Mouse (Mus musculus): ENCODE measurements around the gene Gabrb1. TPM values are rescaled to one million over a fixed set of nuclear protein-coding genes. Genes with fewer than 3 reads are reported as not detected.

The Gabrb1 gene
- polyA plus RNA-seq, 1 experiment from 2014 or later = 24.8 TPM

DNA sequence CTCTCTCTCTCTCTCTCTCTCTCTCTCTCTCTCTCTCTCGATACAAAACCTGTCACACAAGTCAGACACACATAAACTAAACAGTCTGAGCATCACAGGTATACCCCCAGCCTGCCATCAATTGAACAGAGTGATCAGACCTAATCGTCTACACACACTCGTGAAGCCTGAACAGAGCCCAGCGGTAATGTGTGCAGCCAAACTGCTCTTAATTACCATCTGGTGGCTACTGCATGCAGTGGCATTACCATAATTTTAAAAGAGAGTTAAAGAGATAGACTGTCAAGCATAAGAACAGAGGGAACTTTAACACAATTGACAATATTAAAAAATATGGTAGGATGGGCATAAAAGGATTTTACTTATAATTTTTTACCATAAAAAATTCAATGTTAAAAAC lies 7.7 kb downstream of the Gabrb1 start:
- no peak overlapping the region for H3K4me2 ChIP-seq (ENCODE audit: low read length)
- ATAC-seq = peak; percentile 92
- H3K4me1 ChIP-seq (replicated peaks; ENCODE audit: control insufficient read depth, insufficient read depth, low read length) = no peaks in the 10 kb centered on the region; the same call in 1 of the 2 replicates
- H3K27me3 ChIP-seq (replicated peaks; ENCODE audit: control insufficient read depth, insufficient read depth, low read length) = no peaks in the 10 kb centered on the region
- no peak overlapping the region for H3K9ac ChIP-seq (replicated peaks; ENCODE audit: low read depth, low read length)
- H3K27ac ChIP-seq (ENCODE audit: low read length) = no peak overlapping the region
- H3K9me3 ChIP-seq (ENCODE audit: control insufficient read depth, low read length) = no peaks in the 10 kb centered on the region
- H3K4me3 ChIP-seq (replicated peaks; ENCODE audit: low read length) = no peak overlapping the region
- WGBS = 15% methylated on average over 4 of the region's 4 CpGs
- H3K36me3 ChIP-seq (ENCODE audit: control insufficient read depth, insufficient read depth) = no peaks in the 10 kb centered on the region

DNA sequence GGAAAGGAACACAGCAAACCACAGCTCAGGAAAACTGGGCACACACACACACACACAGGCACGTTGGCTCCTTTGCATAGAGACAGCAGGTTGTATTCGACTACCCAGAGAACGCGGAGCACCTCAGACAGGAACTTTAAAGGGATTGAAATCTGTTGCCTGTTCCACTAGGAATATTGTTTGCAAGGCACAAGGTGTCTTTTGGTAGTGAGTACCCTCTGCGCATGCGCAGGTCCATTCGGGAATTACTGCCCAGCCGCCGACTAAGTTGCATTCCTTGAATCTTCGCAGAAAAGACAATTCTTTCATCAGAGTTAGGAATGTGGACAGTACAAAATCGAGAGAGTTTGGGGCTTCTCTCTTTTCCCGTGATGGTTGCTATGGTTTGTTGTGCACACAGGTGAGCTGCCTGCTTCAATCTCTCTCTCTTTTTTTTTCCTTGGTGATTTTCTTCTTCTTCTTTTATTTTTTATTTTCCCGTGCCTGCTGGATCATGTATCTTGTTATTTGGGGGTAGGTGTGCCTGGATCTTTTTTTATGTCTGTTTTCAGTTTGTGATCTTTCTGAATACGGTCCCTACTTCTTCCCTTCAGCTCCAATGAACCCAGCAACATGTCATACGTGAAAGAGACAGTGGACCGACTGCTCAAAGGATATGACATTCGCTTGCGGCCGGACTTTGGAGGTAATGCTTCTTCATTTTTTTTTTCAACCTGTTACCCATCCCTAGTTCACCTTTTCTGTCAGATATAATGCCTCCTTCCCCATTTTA lies 42.0 kb downstream of the Gabrb1 start:
- Histone ChIP-seq H3K4me2 (ENCODE audit: low read length) (peak overlapping the region; percentile 81), H3K27me3 (replicated peaks; ENCODE audit: control insufficient read depth, insufficient read depth, low read length) (no peaks in the 10 kb centered on the region), H3K27ac (ENCODE audit: low read length) (no peak overlapping the region), H3K36me3 (ENCODE audit: control insufficient read depth, insufficient read depth) (no peaks in the 10 kb centered on the region), H3K4me3 (replicated peaks; ENCODE audit: low read length) (peak overlapping the region; percentile 52), H3K9ac (replicated peaks; ENCODE audit: low read depth, low read length) (peak overlapping the region; percentile 45), H3K4me1 (replicated peaks; ENCODE audit: control insufficient read depth, insufficient read depth, low read length) (peaks cover 7% of the 10 kb centered on the region), H3K9me3 (ENCODE audit: control insufficient read depth, low read length) (no peaks in the 10 kb centered on the region)
- ATAC-seq = peak; percentile 16; the same call in 1 of the 2 replicates
- WGBS = under 1% methylated on average over 19 of the region's 19 CpGs

DNA sequence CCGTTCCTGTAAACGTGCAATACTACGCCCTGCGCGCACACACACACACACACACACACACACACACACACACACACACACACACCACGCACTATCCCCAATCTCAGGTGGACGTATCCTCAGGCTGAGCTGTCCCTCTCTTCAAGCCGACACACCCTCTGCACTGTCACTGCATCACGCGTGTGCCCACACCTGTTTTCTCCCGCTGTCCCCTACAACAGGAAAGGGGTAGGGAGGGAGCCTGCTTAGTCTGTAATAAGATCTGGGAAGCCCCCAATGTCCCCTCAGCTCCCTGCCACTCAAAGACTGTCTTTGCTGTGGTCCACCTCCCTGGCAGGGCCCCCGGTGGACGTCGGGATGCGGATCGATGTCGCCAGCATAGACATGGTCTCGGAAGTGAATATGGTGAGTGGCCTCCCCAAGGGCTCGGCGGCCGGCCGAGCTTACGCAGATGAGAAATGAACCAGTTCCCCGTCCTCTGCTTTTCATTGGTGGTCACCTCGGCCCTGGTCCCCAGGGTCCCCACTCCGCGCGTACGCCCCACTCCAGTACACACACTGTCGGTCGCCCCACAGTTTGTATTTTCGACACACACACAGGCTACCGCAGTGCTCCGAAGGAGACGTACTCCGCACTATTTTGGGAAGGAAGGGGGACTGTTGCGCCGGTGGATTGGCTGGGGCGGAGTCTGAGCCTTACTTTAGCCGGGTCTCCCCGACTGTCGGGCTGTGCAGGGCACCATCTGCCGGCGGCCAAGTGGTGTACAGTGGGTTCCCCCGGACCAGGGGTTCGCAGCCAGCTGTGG lies 42.8 kb downstream of the Gabrb1 start:
- H3K27me3 ChIP-seq (replicated peaks; ENCODE audit: control insufficient read depth, insufficient read depth, low read length) = no peaks in the 10 kb centered on the region
- peak; percentile 93 for ATAC-seq
- WGBS = 2% methylated on average over 46 of the region's 46 CpGs
- peak overlapping the region; percentile 81 for H3K4me2 ChIP-seq (ENCODE audit: low read length)
- no peaks in the 10 kb centered on the region for H3K9me3 ChIP-seq (ENCODE audit: control insufficient read depth, low read length)
- peak overlapping the region; percentile 45 for H3K9ac ChIP-seq (replicated peaks; ENCODE audit: low read depth, low read length)
- peak overlapping the region; percentile 52 for H3K4me3 ChIP-seq (replicated peaks; ENCODE audit: low read length)
- peaks cover 7% of the 10 kb centered on the region for H3K4me1 ChIP-seq (replicated peaks; ENCODE audit: control insufficient read depth, insufficient read depth, low read length)
- peak overlapping the region; percentile 39; the same call in 1 of the 2 replicates for H3K27ac ChIP-seq (ENCODE audit: low read length)
- no peaks in the 10 kb centered on the region for H3K36me3 ChIP-seq (ENCODE audit: control insufficient read depth, insufficient read depth)

DNA sequence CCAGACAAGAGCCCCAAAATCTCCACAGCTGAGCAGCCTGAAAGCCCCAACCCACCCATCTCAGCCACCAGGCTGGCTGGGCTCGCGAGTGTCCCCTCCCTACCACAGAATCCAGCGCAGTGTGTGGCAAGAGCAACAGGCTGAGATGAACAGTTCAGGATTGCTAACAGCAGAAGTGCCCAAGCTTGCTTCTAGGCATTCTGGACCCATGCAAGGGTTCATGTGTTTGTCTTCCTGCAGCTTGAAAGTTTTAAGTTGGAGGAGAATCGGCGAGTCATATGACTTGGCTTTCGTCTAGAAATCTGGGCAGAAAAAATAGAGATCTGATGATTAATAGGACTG lies 43.3 kb downstream of the Gabrb1 start:
- no peak; the same call in 1 of the 2 replicates for ATAC-seq
- no peaks in the 10 kb centered on the region for H3K36me3 ChIP-seq (ENCODE audit: control insufficient read depth, insufficient read depth)
- peak overlapping the region; percentile 52 for H3K4me3 ChIP-seq (replicated peaks; ENCODE audit: low read length)
- peak overlapping the region; percentile 45 for H3K9ac ChIP-seq (replicated peaks; ENCODE audit: low read depth, low read length)
- no peaks in the 10 kb centered on the region for H3K27me3 ChIP-seq (replicated peaks; ENCODE audit: control insufficient read depth, insufficient read depth, low read length)
- H3K9me3 ChIP-seq (ENCODE audit: control insufficient read depth, low read length) = no peaks in the 10 kb centered on the region
- H3K4me2 ChIP-seq (ENCODE audit: low read length) = peak overlapping the region; percentile 81
- WGBS = 1% methylated on average over 6 of the region's 6 CpGs
- no peak overlapping the region for H3K27ac ChIP-seq (ENCODE audit: low read length)
- H3K4me1 ChIP-seq (replicated peaks; ENCODE audit: control insufficient read depth, insufficient read depth, low read length) = peaks cover 7% of the 10 kb centered on the region

DNA sequence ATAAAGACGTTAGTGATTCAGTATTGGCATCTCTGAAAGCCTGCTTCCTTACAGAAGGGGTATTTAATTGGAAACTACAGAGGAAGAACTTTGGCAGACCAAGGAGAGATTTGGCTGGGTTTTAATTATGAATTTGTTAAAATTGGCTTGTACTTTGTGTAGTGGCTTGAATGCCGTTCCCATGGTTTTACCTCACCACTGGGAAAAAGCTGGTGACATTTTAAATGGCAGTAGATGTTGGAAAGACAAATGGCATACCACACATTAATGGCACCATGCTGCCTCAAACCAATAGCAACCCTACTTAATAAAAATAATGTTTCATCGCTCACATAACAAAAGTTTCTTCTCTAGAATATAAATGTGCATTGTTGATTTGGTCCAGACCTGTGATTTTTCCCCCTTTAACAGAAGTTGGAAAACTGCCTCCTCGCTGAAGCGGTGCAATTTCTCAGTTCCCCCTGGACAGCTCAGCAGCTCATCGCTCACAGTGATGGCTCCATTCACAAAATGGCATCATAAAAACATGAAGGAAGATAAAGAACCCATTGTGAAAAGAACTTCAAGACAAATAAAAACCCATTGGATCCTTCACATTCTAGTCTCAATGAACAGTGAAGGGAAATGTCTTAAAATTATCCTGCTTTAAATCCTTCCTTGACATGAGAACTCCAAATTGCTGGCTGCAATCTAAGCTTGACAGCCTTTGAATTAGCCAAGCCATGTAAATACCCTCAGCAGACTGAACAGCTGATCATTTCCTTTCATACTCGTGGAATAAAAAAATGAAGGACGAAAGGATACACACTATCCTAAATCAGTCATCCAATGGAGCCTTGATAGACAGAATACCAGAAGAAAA lies 75.2 kb downstream of the Gabrb1 start:
- peak; percentile 93 for ATAC-seq
- 48% methylated on average over 8 of the region's 8 CpGs for WGBS

DNA sequence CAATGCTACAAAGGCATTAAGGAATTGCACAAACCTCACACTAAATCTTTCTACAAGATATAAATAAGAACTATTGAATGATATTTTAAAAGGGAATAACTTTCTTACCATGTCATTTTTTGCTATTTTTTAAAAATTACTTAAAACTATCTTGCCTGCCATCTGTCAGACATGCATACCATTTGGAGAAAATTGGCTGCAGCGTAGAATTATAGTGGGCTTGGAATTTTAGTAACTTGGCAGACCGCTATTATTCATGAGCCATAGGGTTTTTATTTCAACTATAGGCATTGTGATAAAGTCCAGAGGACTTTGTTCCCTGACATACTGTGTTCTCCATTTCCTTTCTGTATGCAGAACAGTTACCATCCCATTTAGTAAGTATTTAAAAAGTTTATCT lies 89.5 kb downstream of the Gabrb1 start:
- Histone ChIP-seq H3K36me3 (ENCODE audit: control insufficient read depth, insufficient read depth) (no peaks in the 10 kb centered on the region), H3K27me3 (replicated peaks; ENCODE audit: control insufficient read depth, insufficient read depth, low read length) (no peaks in the 10 kb centered on the region), H3K4me2 (ENCODE audit: low read length) (no peak overlapping the region), H3K9me3 (ENCODE audit: control insufficient read depth, low read length) (no peaks in the 10 kb centered on the region), H3K4me1 (replicated peaks; ENCODE audit: control insufficient read depth, insufficient read depth, low read length) (no peaks in the 10 kb centered on the region), H3K4me3 (replicated peaks; ENCODE audit: low read length) (no peak overlapping the region), H3K27ac (ENCODE audit: low read length) (no peak overlapping the region), H3K9ac (replicated peaks; ENCODE audit: low read depth, low read length) (no peak overlapping the region)
- 61% methylated on average over 2 of the region's 2 CpGs for WGBS
- peak; percentile 62; the same call in 1 of the 2 replicates for ATAC-seq

More for the DNA sequence above, 75.2 kb downstream of the Gabrb1 start:
- Histone ChIP-seq H3K36me3 (ENCODE audit: control insufficient read depth, insufficient read depth) (no peaks in the 10 kb centered on the region), H3K4me3 (replicated peaks; ENCODE audit: low read length) (no peak overlapping the region), H3K9me3 (ENCODE audit: control insufficient read depth, low read length) (no peaks in the 10 kb centered on the region), H3K9ac (replicated peaks; ENCODE audit: low read depth, low read length) (no peak overlapping the region), H3K27me3 (replicated peaks; ENCODE audit: control insufficient read depth, insufficient read depth, low read length) (no peaks in the 10 kb centered on the region), H3K4me1 (replicated peaks; ENCODE audit: control insufficient read depth, insufficient read depth, low read length) (0 out of 2 replicates have a peak, but pooled peaks cover 3% of the 10 kb centered on the region), H3K4me2 (ENCODE audit: low read length) (no peak overlapping the region), H3K27ac (ENCODE audit: low read length) (peak overlapping the region; percentile 54)

DNA sequence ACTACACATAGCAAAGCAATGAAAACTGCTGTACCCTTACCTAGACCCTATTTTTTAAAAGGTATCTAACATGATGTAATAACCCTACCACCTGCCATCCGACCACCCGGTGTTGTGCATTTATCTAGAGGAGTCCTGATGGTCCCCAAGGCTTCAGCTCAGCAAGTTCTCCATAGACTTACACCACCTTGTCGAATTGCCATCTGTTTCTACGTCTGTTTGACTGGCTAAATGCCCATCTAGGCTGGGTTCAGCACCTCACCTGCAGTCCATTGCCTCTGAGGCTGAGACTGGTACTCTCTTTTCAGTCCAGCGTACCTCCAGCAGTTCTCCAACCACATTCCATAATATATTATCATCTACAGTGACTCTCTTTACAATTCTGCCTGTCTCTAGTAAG lies 96.1 kb downstream of the Gabrb1 start:
- no peaks in the 10 kb centered on the region for H3K4me1 ChIP-seq (replicated peaks; ENCODE audit: control insufficient read depth, insufficient read depth, low read length)
- H3K4me3 ChIP-seq (replicated peaks; ENCODE audit: low read length) = no peak overlapping the region
- H3K9ac ChIP-seq (replicated peaks; ENCODE audit: low read depth, low read length) = no peak overlapping the region
- no peak overlapping the region for H3K27ac ChIP-seq (ENCODE audit: low read length)
- no peaks in the 10 kb centered on the region for H3K36me3 ChIP-seq (ENCODE audit: control insufficient read depth, insufficient read depth)
- no peaks in the 10 kb centered on the region for H3K9me3 ChIP-seq (ENCODE audit: control insufficient read depth, low read length)
- H3K27me3 ChIP-seq (replicated peaks; ENCODE audit: control insufficient read depth, insufficient read depth, low read length) = no peaks in the 10 kb centered on the region
- ATAC-seq = no peak
- H3K4me2 ChIP-seq (ENCODE audit: low read length) = no peak overlapping the region
- 77% methylated on average over 5 of the region's 5 CpGs for WGBS

DNA sequence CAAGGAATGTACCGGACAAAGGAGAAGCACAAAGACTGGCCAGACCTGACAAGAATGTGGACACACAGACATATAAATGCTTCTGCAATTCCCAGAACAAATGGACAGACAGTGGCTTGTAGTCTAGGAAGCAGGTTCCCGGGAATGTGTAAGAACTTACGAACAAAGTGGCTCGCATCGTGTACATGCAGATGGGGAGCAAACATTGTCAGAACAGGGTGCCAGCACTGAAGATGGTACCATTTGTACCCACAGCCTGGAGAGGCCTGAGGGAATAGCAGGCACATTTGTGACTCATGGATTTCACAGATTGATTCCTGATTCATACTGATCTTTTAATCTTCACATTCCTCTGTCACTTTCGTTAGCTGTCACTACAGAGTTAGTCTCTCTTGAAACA lies 103.2 kb downstream of the Gabrb1 start:
- Histone ChIP-seq H3K4me3 (replicated peaks; ENCODE audit: low read length) (no peak overlapping the region), H3K9ac (replicated peaks; ENCODE audit: low read depth, low read length) (no peak overlapping the region), H3K4me2 (ENCODE audit: low read length) (no peak overlapping the region), H3K27me3 (replicated peaks; ENCODE audit: control insufficient read depth, insufficient read depth, low read length) (no peaks in the 10 kb centered on the region), H3K27ac (ENCODE audit: low read length) (no peak overlapping the region), H3K4me1 (replicated peaks; ENCODE audit: control insufficient read depth, insufficient read depth, low read length) (no peaks in the 10 kb centered on the region), H3K36me3 (ENCODE audit: control insufficient read depth, insufficient read depth) (no peaks in the 10 kb centered on the region), H3K9me3 (ENCODE audit: control insufficient read depth, low read length) (no peaks in the 10 kb centered on the region)
- WGBS = 92% methylated on average over 6 of the region's 6 CpGs
- no peak for ATAC-seq
